Mouse (Mus musculus) heart, adult 10 weeks (tissue): Measurements from ENCODE around the gene Pde10a. TPM values are rescaled to one million over a fixed set of nuclear protein-coding genes. Genes with fewer than 3 reads are reported as not detected.

Source experiments
- polyA plus RNA-seq: library from polyadenylated mRNA; stranded (reverse); fragments of 350-450 nt; fragmentation: Illumina TruSeq; extraction: RNeasy Lipid Tissue Mini Kit (QIAGEN cat#74804); gene quantifications from one replicate; pipeline ENCODE4 v1.2.3, GENCODE M21; 2014; ENCODE audit warnings: low read depth, low replicate concordance

Gene Pde10a
- 0.97 TPM for polyA plus RNA-seq

DNA sequence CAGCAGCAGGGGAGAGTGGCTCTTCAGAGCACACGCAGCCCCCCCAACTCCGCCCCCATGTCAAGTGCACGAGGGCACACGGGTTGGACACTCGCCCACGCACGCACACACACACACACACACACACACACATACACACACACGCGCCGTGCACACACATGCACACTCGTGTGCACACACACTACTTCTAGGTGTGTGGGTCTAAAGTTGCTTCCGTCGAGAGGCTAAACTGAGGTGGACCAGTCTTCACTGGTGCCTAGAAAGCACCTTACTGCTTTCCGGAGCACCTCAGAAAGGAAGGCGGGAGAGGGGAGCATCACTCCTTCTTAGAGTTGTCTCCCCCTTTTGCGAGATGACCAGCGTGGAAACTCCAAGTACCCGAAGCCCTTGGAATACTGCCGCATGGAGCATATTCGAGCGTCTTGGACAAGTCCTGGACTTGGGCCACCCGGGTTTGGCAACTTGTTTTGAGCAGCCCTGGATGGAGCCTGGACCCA is at the start of gene Pde10a:
TSS of gene Pde10a (plus strand) at position 148 of the 497 bp plus-strand sequence.

DNA sequence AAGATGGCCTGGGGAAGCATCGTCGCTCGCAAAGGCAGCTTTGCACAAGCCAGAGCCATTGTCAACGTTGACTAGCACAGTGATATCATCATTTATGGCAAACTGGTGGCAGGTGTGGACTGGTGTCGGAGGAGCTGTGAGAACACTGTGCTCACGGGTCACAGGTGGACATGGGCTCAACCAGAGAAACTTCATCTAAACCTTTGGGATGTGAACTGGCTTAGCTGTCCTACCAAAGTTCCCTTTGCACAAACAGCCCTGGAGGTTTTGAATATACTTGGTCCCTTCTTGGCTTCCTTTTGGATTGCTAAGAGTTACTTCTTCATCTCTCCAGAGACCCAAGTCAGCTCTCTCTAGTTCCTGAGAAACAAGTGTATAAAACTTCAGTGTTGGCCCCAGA is 41.7 kb downstream of the Pde10a start, which contains the start of gene Gm17087:
TSS of gene Gm17087 (minus strand) at position 101 of the 400 bp plus-strand sequence.

DNA sequence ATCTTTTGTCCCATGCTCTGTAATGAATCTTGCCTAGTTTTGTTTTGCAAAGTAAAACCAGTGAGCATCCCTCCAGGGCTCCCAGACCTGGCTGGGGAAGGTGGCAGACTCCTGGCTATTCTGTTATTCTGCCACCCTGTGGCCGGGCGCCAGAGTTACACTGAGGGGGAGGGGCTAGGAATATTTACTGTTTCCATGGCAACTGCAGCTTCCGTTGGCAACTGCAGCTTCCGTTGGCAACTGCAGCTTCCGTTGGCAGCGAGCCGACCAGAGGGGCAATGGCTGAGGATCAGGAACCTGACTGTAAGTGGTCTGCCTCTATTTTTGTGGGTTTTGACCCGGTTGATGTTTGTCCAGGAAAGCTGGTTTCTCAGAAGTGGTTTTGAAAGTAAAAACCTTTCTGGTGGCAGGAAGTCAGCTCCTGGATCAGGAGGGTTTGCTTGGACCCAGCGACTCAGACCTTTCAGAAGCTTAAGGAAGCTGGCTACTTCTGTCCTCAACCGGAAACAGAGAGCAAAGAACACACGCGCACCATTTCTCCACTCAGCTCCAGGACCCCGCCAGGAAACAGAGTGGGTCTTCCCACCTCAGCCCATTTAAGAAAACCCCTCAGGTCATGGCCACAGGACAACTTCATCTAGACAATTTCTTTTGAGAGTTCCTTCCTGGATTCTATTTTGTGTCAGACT is 463.1 kb downstream of the Pde10a start, which contains the start of gene 1700010I14Rik:
TSS of gene 1700010I14Rik (plus strand) at position 215 of the 689 bp plus-strand sequence.

Other genes with a start within 250 kb of the Pde10a start
- gene Mpc1, start 242.5 kb upstream of the Pde10a start, polyA plus RNA-seq = 1,010 TPM
- 29.1 TPM for gene Sft2d1, start 214.3 kb upstream of the Pde10a start, polyA plus RNA-seq
- gene Prr18, start 187.9 kb upstream of the Pde10a start, polyA plus RNA-seq = not detected
- gene T2, start 169.4 kb upstream of the Pde10a start, polyA plus RNA-seq = 1.9 TPM
- gene T, start 90.9 kb upstream of the Pde10a start, polyA plus RNA-seq = not detected
- gene Gm17087, start 41.6 kb downstream of the Pde10a start, polyA plus RNA-seq = not detected